Mouse (Mus musculus) stomach, embryonic 16.5 days (tissue): ENCODE data around the gene Zfp644. TPM values are rescaled to one million over a fixed set of nuclear protein-coding genes. Genes with fewer than 3 reads are reported as not detected.

Experiments used
- ATAC-seq: fragments of 200-750 bp; cut with Nextera tagmentation; 2 replicates; pipeline ENCODE4 v1.8.0; 2017; ENCODE audit warnings: moderate number of reproducible peaks, moderate TSS enrichment; ENCODE audit not compliant: insufficient read depth, low FRiP score
- H3K27ac ChIP-seq: fragments of 300-500 bp; sonication (generic); 2 replicates; pipeline ENCODE4 v1.5.1; 2014; ENCODE audit warnings: low read length
- H3K27me3 ChIP-seq: fragments of 300-500 bp; sonication (generic); 2 replicates; pipeline ENCODE4 v1.6.1; 2014; ENCODE audit warnings: low read length, control low read depth, mixed read lengths; ENCODE audit not compliant: control insufficient read depth, insufficient read depth
- H3K36me3 ChIP-seq: fragments of 300-500 bp; sonication (generic); 2 replicates; pipeline ENCODE4 v1.6.1; 2014; ENCODE audit warnings: low read length; ENCODE audit not compliant: control insufficient read depth, insufficient read depth
- H3K4me1 ChIP-seq: fragments of 300-500 bp; sonication (generic); 2 replicates; pipeline ENCODE4 v1.6.1; 2014; ENCODE audit warnings: low read length, control low read depth, mixed read lengths; ENCODE audit not compliant: control insufficient read depth, insufficient read depth
- H3K4me2 ChIP-seq: fragments of 300-500 bp; sonication (generic); 2 replicates; pipeline ENCODE4 v1.6.1; 2014; ENCODE audit warnings: low read depth, low read length, mixed read lengths
- H3K4me3 ChIP-seq: fragments of 300-500 bp; sonication (generic); replicated peaks from 2 replicates; pipeline ENCODE4 v1.5.1; 2014; ENCODE audit warnings: mild to moderate bottlenecking, low read length
- H3K9ac ChIP-seq: fragments of 300-500 bp; sonication (generic); 2 replicates; pipeline ENCODE4 v1.6.1; 2014; ENCODE audit warnings: low read length
- H3K9me3 ChIP-seq: fragments of 300-500 bp; sonication (generic); replicated peaks from 2 replicates; pipeline ENCODE4 v1.6.1; 2016; ENCODE audit warnings: low read length, control low read depth; ENCODE audit not compliant: control insufficient read depth
- WGBS: fragments of 180-500 bp; shearing (Covaris S2); extraction: QIAGEN DNeasy Blood & Tissue Kit; methylation state at CpG from one replicate; pipeline ENCODE4 v1.1.7; 2014; 5-methylcytosine and 5-hydroxymethylcytosine counted together
- polyA plus RNA-seq: library from polyadenylated mRNA; unstranded; fragments of >200 nt; fragmentation: Nextera tagmentation; extraction: Ambion mirVana; gene quantifications from 2 replicates; pipeline ENCODE4 v1.2.1, GENCODE M21; 2015

The Zfp644 gene
- polyA plus RNA-seq, 1 experiment from 2014 or later = 47.0 TPM

- H3K4me1 ChIP-seq = no peaks in the 10 kb centered on the region
- no peaks in the 10 kb centered on the region for H3K27me3 ChIP-seq
- no peak overlapping the region for H3K27ac ChIP-seq
- no peak overlapping the region for H3K9ac ChIP-seq
- 86% methylated on average over 6 of the region's 6 CpGs for WGBS
- 0 out of 2 replicates have a peak, but pooled peaks cover 9% of the 10 kb centered on the region for H3K36me3 ChIP-seq
- no peak for ATAC-seq
- no peak overlapping the region for H3K4me2 ChIP-seq
- no peak overlapping the region for H3K4me3 ChIP-seq
- H3K9me3 ChIP-seq = no peaks in the 10 kb centered on the region
These were observed 76.6 kb downstream of the Zfp644 start for GRCm38 (mm10) chr5:106620446-106620845.

DNA sequence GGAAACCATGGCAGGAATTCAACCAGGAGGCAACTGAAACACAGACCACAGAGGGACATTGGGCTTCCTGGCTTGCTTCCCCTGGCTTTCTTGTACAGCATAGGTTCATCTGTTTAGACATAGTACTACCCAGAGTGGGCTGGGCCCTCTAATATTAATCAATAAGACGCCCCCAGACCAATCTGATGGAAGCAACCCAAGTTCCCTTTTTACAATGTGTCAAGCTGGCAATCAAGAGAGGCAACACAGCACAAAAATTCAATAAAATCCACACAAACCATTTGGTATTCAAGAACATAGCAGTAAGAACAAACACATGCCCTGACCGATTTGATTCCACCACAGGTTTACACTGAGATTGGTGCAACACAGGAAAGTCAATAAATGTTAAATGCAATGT is 82.1 kb downstream of the Zfp644 start:
- no peaks in the 10 kb centered on the region for H3K27me3 ChIP-seq
- no peak overlapping the region for H3K4me2 ChIP-seq
- no peak overlapping the region for H3K27ac ChIP-seq
- H3K9me3 ChIP-seq = no peaks in the 10 kb centered on the region
- H3K4me3 ChIP-seq = no peak overlapping the region
- H3K9ac ChIP-seq = no peak overlapping the region
- peaks cover 13% of the 10 kb centered on the region; the same call in 1 of the 2 replicates for H3K36me3 ChIP-seq
- 78% methylated on average over 2 of the region's 2 CpGs for WGBS
- ATAC-seq = no peak
- no peaks in the 10 kb centered on the region for H3K4me1 ChIP-seq

DNA sequence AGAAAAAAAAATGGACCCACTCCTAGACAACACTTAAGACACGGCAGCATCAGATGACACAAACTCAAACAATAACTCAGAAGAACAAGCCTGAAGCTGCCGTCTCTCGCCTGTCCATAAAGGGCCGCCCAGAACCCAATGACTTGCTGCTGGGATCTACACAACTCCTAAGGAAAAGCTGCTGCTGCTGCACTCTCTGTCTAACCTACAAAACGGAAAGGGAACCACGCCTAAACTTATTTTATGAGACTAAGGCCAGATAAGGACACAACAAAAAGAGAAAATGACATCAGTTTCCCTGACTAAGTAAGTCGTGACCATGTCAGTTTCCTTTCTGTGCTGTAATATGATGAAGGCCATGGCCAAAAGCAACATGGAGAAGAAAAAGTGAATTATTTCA is 82.5 kb downstream of the Zfp644 start:
- no peaks in the 10 kb centered on the region for H3K4me1 ChIP-seq
- H3K9ac ChIP-seq = no peak overlapping the region
- 70% methylated on average over 7 of the region's 7 CpGs for WGBS
- peaks cover 13% of the 10 kb centered on the region; the same call in 1 of the 2 replicates for H3K36me3 ChIP-seq
- no peaks in the 10 kb centered on the region for H3K9me3 ChIP-seq
- H3K27ac ChIP-seq = no peak overlapping the region
- no peaks in the 10 kb centered on the region for H3K27me3 ChIP-seq
- no peak for ATAC-seq
- no peak overlapping the region for H3K4me3 ChIP-seq
- no peak overlapping the region for H3K4me2 ChIP-seq

DNA sequence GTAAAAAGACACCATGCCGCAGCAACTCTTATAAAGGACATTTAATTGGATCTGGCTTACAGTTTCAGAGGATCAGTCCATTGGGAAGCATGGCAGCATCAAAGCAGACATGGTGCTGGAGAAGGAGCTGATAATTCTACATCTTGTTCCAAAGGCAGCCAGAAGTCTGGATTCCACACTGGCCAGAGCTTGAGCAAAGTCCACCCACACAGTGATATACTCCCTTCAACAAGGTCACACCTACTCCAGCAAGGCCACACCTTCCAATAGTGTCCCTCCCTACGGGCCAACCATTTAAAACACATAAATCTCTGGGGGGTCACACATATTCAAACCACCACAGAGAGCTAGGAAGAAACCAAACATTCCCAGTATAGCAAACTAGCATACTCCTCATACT is 84.9 kb downstream of the Zfp644 start:
- Histone ChIP-seq H3K4me1 (no peaks in the 10 kb centered on the region), H3K9me3 (no peaks in the 10 kb centered on the region), H3K9ac (no peak overlapping the region), H3K4me3 (no peak overlapping the region), H3K27me3 (no peaks in the 10 kb centered on the region), H3K36me3 (peaks cover 13% of the 10 kb centered on the region; the same call in 1 of the 2 replicates), H3K4me2 (no peak overlapping the region), H3K27ac (no peak overlapping the region)
- WGBS = 86% methylated on average over 2 of the region's 2 CpGs
- no peak for ATAC-seq

DNA sequence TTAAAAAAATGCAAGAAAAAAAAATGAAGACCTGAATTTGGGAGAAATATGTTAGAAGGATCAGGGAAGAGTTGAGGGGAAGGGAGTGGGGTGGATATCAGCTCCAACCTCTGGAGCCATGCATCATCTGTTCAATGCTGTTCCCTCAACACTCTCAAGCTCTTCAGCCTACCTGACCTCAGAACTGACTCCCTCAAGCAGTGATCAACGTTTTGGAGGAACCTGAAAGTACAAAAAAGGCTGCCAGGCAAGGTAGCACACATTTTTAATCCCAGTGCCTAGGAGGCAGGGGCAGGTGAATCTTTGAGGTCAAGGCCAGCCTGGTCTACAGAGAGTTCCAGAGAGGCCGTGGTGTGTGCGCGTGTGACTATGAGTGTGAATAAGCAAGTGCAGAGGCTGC is 88.3 kb downstream of the Zfp644 start, which contains the start of gene Gm17304:
Gene Gm17304 (plus strand): TSS at position 301 of the 400 bp plus-strand sequence.
- Histone ChIP-seq H3K4me3 (no peak within 1 kb of the TSS), H3K9me3 (no peaks in the 10 kb centered on the region), H3K9ac (no peak within 1 kb of the TSS), H3K4me1 (no peaks in the 10 kb centered on the region), H3K4me2 (no peak within 1 kb of the TSS), H3K36me3 (peaks cover 11% of the 10 kb centered on the region; the same call in 1 of the 2 replicates), H3K27me3 (no peaks in the 10 kb centered on the region), H3K27ac (no peak within 1 kb of the TSS)
- WGBS = 84% methylated on average over 4 of the region's 4 CpGs
- no peak for ATAC-seq

DNA sequence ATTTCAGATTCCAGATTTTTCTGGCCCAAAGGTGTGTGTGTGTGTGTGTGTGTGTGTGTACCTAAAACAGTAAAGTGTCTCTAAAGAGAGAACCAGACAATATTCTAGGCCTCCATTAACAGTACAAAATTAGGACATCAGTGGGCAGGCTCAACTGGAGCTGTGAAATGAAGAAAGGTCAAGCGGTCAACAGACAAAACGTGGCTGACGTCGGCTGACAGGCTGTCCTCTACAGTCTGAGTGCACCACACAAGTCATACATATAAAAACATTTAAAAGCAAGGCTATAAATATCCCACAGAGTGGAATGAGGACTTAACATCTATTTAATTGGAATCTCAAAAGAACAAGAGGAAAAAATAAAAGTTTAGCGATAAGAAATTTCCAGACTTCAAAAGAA is 90.0 kb downstream of the Zfp644 start:
- Histone ChIP-seq H3K27me3 (no peaks in the 10 kb centered on the region), H3K36me3 (peaks cover 8% of the 10 kb centered on the region; the same call in 1 of the 2 replicates), H3K27ac (no peak overlapping the region), H3K9ac (no peak overlapping the region), H3K4me2 (no peak overlapping the region), H3K9me3 (no peaks in the 10 kb centered on the region), H3K4me3 (no peak overlapping the region), H3K4me1 (no peaks in the 10 kb centered on the region)
- ATAC-seq = no peak
- 71% methylated on average over 5 of the region's 5 CpGs for WGBS

DNA sequence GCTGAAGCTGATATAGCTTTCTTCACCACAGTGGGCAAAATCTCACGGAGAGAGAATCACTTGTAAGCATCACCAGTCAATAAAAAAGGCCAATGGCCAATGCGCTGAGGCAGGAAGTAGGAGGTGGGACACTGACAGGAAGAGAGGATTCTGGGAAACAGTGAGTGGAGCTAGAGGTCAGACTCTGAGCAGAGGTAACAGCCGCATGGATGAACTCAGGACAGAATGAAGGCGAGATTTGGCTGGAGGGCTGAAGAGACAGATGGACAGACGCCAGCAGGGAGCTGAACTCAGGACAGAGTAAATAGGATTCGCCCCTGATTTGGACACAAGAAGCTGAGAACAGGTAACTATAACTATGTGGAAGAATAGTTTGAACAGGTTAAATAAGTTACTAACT is 92.0 kb downstream of the Zfp644 start:
- Histone ChIP-seq H3K36me3 (no peaks in the 10 kb centered on the region; the same call in 1 of the 2 replicates), H3K4me2 (no peak overlapping the region), H3K9ac (no peak overlapping the region), H3K27ac (no peak overlapping the region), H3K9me3 (no peaks in the 10 kb centered on the region), H3K27me3 (no peaks in the 10 kb centered on the region), H3K4me1 (no peaks in the 10 kb centered on the region), H3K4me3 (no peak overlapping the region)
- WGBS = 89% methylated on average over 6 of the region's 6 CpGs
- no peak for ATAC-seq

GRCm38 (mm10) chr5:106604381-106604780 is 92.7 kb downstream of the Zfp644 start:
- ATAC-seq = no peak
- H3K36me3 ChIP-seq = no peaks in the 10 kb centered on the region; the same call in 1 of the 2 replicates
- no peaks in the 10 kb centered on the region for H3K9me3 ChIP-seq
- no peaks in the 10 kb centered on the region for H3K27me3 ChIP-seq
- no peak overlapping the region for H3K4me2 ChIP-seq
- no peak overlapping the region for H3K4me3 ChIP-seq
- H3K27ac ChIP-seq = no peak overlapping the region
- WGBS = 91% methylated on average over 5 of the region's 5 CpGs
- H3K4me1 ChIP-seq = no peaks in the 10 kb centered on the region
- no peak overlapping the region for H3K9ac ChIP-seq

GRCm38 (mm10) chr5:106599482-106599881 is 97.6 kb downstream of the Zfp644 start:
- 0 out of 2 replicates have a peak, but pooled peaks cover 5% of the 10 kb centered on the region for H3K36me3 ChIP-seq
- no peak overlapping the region for H3K4me2 ChIP-seq
- no peak overlapping the region for H3K9ac ChIP-seq
- no peaks in the 10 kb centered on the region for H3K27me3 ChIP-seq
- no peak overlapping the region for H3K27ac ChIP-seq
- no peaks in the 10 kb centered on the region for H3K4me1 ChIP-seq
- no peaks in the 10 kb centered on the region for H3K9me3 ChIP-seq
- ATAC-seq = no peak
- no peak overlapping the region for H3K4me3 ChIP-seq
- 88% methylated on average over 8 of the region's 8 CpGs for WGBS
